ENCODE assay signal across 9 mouse cellular contexts in genomic region chr1:92849491-92849890, GRCm38 (mm10). TPM values are rescaled to one million over a fixed set of nuclear protein-coding genes. Genes with fewer than 3 reads are reported as not detected.
DNase-seq lines count a peak whose midpoint lies in the region; ATAC-seq and TF ChIP-seq lines count a peak whose summit lies in the region.
"Had no signal": no experiment of that assay in that cellular context is flagged by ENCODE, and none has a peak within 500 bp of the region (broad histone marks: within the 10 kb centered on the region; RNA-seq: fewer than 3 reads in every experiment).

No protein-coding gene starts in this region.

- no peak overlapping the region for H3K4me3 ChIP-seq in liver, postnatal 0 days (ENCODE audit: low read depth, low read length)
- no peak overlapping the region for H3K4me3 ChIP-seq in embryonic facial prominence, embryonic 10.5 days
- H3K4me3 ChIP-seq in intestine, postnatal 0 days (ENCODE audit: low read depth, low read length), result no peak overlapping the region
- H3K4me3 ChIP-seq in neural tube, embryonic 15.5 days (replicated peaks), result peak overlapping the region; percentile 64
- no peak overlapping the region for H3K4me3 ChIP-seq in kidney, embryonic 16.5 days (ENCODE audit: low read length)
- H3K4me3 ChIP-seq: liver, embryonic 13.5 days had no signal

- H3K4me1 ChIP-seq in liver, postnatal 0 days (ENCODE audit: insufficient read depth), result peaks cover 3% of the 10 kb centered on the region; the same call in 1 of the 2 replicates
- H3K4me1 ChIP-seq in embryonic facial prominence, embryonic 10.5 days, result peaks cover 56% of the 10 kb centered on the region
- H3K4me1 ChIP-seq in intestine, postnatal 0 days (replicated peaks; ENCODE audit: control insufficient read depth, insufficient read depth, low read length), result no peaks in the 10 kb centered on the region
- peaks cover 69% of the 10 kb centered on the region for H3K4me1 ChIP-seq in neural tube, embryonic 15.5 days
- H3K4me1 ChIP-seq in kidney, embryonic 16.5 days (ENCODE audit: insufficient read depth, low read length), result peaks cover 26% of the 10 kb centered on the region

- TF ChIP-seq CTCF in liver, postnatal 0 days (IDR thresholded peaks at IDR 0.05; ENCODE audit: low read depth), result 0 out of 2 replicates have a peak, but pooled peaks have one; percentile 8
- peak; percentile 54 for TF ChIP-seq CTCF in intestine, postnatal 0 days (IDR thresholded peaks at IDR 0.05; ENCODE audit: low read depth)

- 56% methylated on average over 2 of the region's 2 CpGs for WGBS in liver, postnatal 0 days (ENCODE audit: insufficient replicate concordance)
- WGBS in embryonic facial prominence, embryonic 10.5 days, result 78% methylated on average over 2 of the region's 2 CpGs
- 71% methylated on average over 2 of the region's 2 CpGs for WGBS in intestine, postnatal 0 days
- WGBS in neural tube, embryonic 15.5 days, result 67% methylated on average over 2 of the region's 2 CpGs
- 73% methylated on average over 2 of the region's 2 CpGs for WGBS in kidney, embryonic 16.5 days

- no peak for ATAC-seq in liver, postnatal 0 days
- no peak for ATAC-seq in intestine, postnatal 0 days
- ATAC-seq in neural tube, embryonic 15.5 days (ENCODE audit: low FRiP score), result no peak
- no peak for ATAC-seq in kidney, embryonic 16.5 days (ENCODE audit: low FRiP score, low TSS enrichment)

- H3K9me3 ChIP-seq in liver, postnatal 0 days (ENCODE audit: low read length), result no peaks in the 10 kb centered on the region
- no peaks in the 10 kb centered on the region for H3K9me3 ChIP-seq in embryonic facial prominence, embryonic 10.5 days
- no peaks in the 10 kb centered on the region for H3K9me3 ChIP-seq in intestine, postnatal 0 days (ENCODE audit: control insufficient read depth)
- no peaks in the 10 kb centered on the region for H3K9me3 ChIP-seq in neural tube, embryonic 15.5 days (replicated peaks)
- no peaks in the 10 kb centered on the region for H3K9me3 ChIP-seq in kidney, embryonic 16.5 days (ENCODE audit: low read length)
- H3K9me3 ChIP-seq: liver, embryonic 13.5 days had no signal

- peak; percentile 42 for DNase-seq in liver, postnatal 0 days
- DNase-seq in liver, result no peak
- DNase-seq in embryonic facial prominence, embryonic 10.5 days (ENCODE audit: low spot score), result no peak
- DNase-seq in layer of hippocampus, adult 11-12 months (ENCODE audit: low spot score), result no peak
- DNase-seq in adrenal gland, adult (ENCODE audit: inconsistent age in 2 of 2, low spot score in 1 of 2), result no peak
- DNase-seq: liver, embryonic 13.5 days had no signal

- no peak overlapping the region for H3K4me2 ChIP-seq in liver, postnatal 0 days (ENCODE audit: low read depth, low read length)
- peak overlapping the region; percentile 43 for H3K4me2 ChIP-seq in intestine, postnatal 0 days (replicated peaks; ENCODE audit: low read depth)
- peak overlapping the region; percentile 76 for H3K4me2 ChIP-seq in neural tube, embryonic 15.5 days
- H3K4me2 ChIP-seq in kidney, embryonic 16.5 days (replicated peaks; ENCODE audit: low read depth, low read length), result no peak overlapping the region
- H3K4me2 ChIP-seq: liver, embryonic 13.5 days had no signal

- TF ChIP-seq EP300 in liver, postnatal 0 days (IDR thresholded peaks at IDR 0.05; ENCODE audit: low read depth), result no peak

- H3K27ac ChIP-seq in liver, postnatal 0 days (ENCODE audit: low read depth), result no peak overlapping the region
- H3K27ac ChIP-seq in embryonic facial prominence, embryonic 10.5 days (replicated peaks), result 0 out of 2 replicates have a peak overlapping the region, but pooled peaks have one; percentile 3
- no peak overlapping the region for H3K27ac ChIP-seq in intestine, postnatal 0 days (ENCODE audit: low read depth, low read length)
- peak overlapping the region; percentile 97 for H3K27ac ChIP-seq in neural tube, embryonic 15.5 days (replicated peaks)
- H3K27ac ChIP-seq in kidney, embryonic 16.5 days (ENCODE audit: low read length), result no peak overlapping the region
- H3K27ac ChIP-seq: liver, embryonic 13.5 days had no signal

- no peak overlapping the region for H3K9ac ChIP-seq in liver, postnatal 0 days (replicated peaks)
- no peak overlapping the region for H3K9ac ChIP-seq in intestine, postnatal 0 days (ENCODE audit: low read depth, low read length)
- H3K9ac ChIP-seq in neural tube, embryonic 15.5 days (replicated peaks), result peak overlapping the region; percentile 85
- no peak overlapping the region for H3K9ac ChIP-seq in kidney, embryonic 16.5 days (replicated peaks; ENCODE audit: low read length)
- H3K9ac ChIP-seq: liver, embryonic 13.5 days had no signal

- H3K27me3 ChIP-seq in liver, postnatal 0 days (ENCODE audit: insufficient read depth, low read length), result peaks cover 24% of the 10 kb centered on the region
- no peaks in the 10 kb centered on the region; the same call in 1 of the 2 replicates for H3K27me3 ChIP-seq in embryonic facial prominence, embryonic 10.5 days (replicated peaks; ENCODE audit: low read depth, poor library complexity, severe bottlenecking)
- peaks cover 5% of the 10 kb centered on the region; the same call in 1 of the 2 replicates for H3K27me3 ChIP-seq in intestine, postnatal 0 days (replicated peaks; ENCODE audit: control insufficient read depth, insufficient read depth, low read length)
- no peaks in the 10 kb centered on the region for H3K27me3 ChIP-seq in neural tube, embryonic 15.5 days (replicated peaks)
- H3K27me3 ChIP-seq in kidney, embryonic 16.5 days (ENCODE audit: insufficient read depth, low read length), result 0 out of 2 replicates have a peak, but pooled peaks cover 5% of the 10 kb centered on the region

- no peaks in the 10 kb centered on the region for H3K36me3 ChIP-seq in liver, postnatal 0 days (replicated peaks; ENCODE audit: insufficient read depth, low read length)
- peaks cover 65% of the 10 kb centered on the region for H3K36me3 ChIP-seq in embryonic facial prominence, embryonic 10.5 days (replicated peaks)
- H3K36me3 ChIP-seq in intestine, postnatal 0 days (ENCODE audit: control insufficient read depth, insufficient read depth), result no peaks in the 10 kb centered on the region
- H3K36me3 ChIP-seq in neural tube, embryonic 15.5 days, result peaks cover 21% of the 10 kb centered on the region
- H3K36me3 ChIP-seq in kidney, embryonic 16.5 days (ENCODE audit: insufficient read depth, low read length), result no peaks in the 10 kb centered on the region
- H3K36me3 ChIP-seq: liver, embryonic 13.5 days had no signal

RNA-seq across cellular contexts. Expression of gene Gpc1, which starts 18.0 kb away (rescaled TPM):
- polyA plus RNA-seq in liver, postnatal 0 days (2015; fragmentation: Nextera tagmentation; extraction: Ambion mirVana), result 3.3 and 3.8 TPM in 2 replicates
- 84.1 and 89.0 TPM in 2 replicates for polyA plus RNA-seq in embryonic facial prominence, embryonic 10.5 days (2016; fragmentation: Nextera tagmentation; extraction: Ambion mirVana)
- polyA plus RNA-seq in intestine, postnatal 0 days (2015; fragmentation: Nextera tagmentation; extraction: Ambion mirVana), result 8.1 and 8.5 TPM in 2 replicates
- 63.1 and 64.6 TPM in 2 replicates for polyA plus RNA-seq in neural tube, embryonic 15.5 days (2015; fragmentation: Nextera tagmentation; extraction: Ambion mirVana)
- 58.1 and 61.5 TPM in 2 replicates for polyA plus RNA-seq in kidney, embryonic 16.5 days (2015; fragmentation: Nextera tagmentation; extraction: Ambion mirVana)

RNA-seq across cellular contexts. Expression of gene Ankmy1, which starts 53.2 kb away (rescaled TPM):
- 0.05 TPM in 1 of 2 replicates, not detected in the other for polyA plus RNA-seq in liver, postnatal 0 days (2015; fragmentation: Nextera tagmentation; extraction: Ambion mirVana)
- 0.30 and 0.45 TPM in 2 replicates for polyA plus RNA-seq in embryonic facial prominence, embryonic 10.5 days (2016; fragmentation: Nextera tagmentation; extraction: Ambion mirVana)
- polyA plus RNA-seq in intestine, postnatal 0 days (2015; fragmentation: Nextera tagmentation; extraction: Ambion mirVana), result 0.12 TPM in 1 of 2 replicates, not detected in the other
- 0.69 and 1.3 TPM in 2 replicates for polyA plus RNA-seq in neural tube, embryonic 15.5 days (2015; fragmentation: Nextera tagmentation; extraction: Ambion mirVana)
- 0.52 and 0.63 TPM in 2 replicates for polyA plus RNA-seq in kidney, embryonic 16.5 days (2015; fragmentation: Nextera tagmentation; extraction: Ambion mirVana)
- polyA plus RNA-seq: liver, embryonic 13.5 days had no signal

RNA-seq across cellular contexts. Expression of gene Dusp28, which starts 57.3 kb away (rescaled TPM):
- polyA plus RNA-seq in liver, postnatal 0 days (2015; fragmentation: Nextera tagmentation; extraction: Ambion mirVana), result 17.4 and 20.2 TPM in 2 replicates
- 11.0 and 11.9 TPM in 2 replicates for polyA plus RNA-seq in embryonic facial prominence, embryonic 10.5 days (2016; fragmentation: Nextera tagmentation; extraction: Ambion mirVana)
- polyA plus RNA-seq in intestine, postnatal 0 days (2015; fragmentation: Nextera tagmentation; extraction: Ambion mirVana), result 18.8 and 19.2 TPM in 2 replicates
- 17.2 and 17.9 TPM in 2 replicates for polyA plus RNA-seq in neural tube, embryonic 15.5 days (2015; fragmentation: Nextera tagmentation; extraction: Ambion mirVana)
- 12.3 and 13.9 TPM in 2 replicates for polyA plus RNA-seq in kidney, embryonic 16.5 days (2015; fragmentation: Nextera tagmentation; extraction: Ambion mirVana)

Comparison
In these comparisons a context has a peak if more than half of its experiments do, and no peak if none do; other contexts are left out.
1. H3K27ac ChIP-seq: peak in embryonic facial prominence, embryonic 10.5 days (single experiment) and neural tube, embryonic 15.5 days (single experiment); none in liver, postnatal 0 days (single experiment), intestine, postnatal 0 days (single experiment) and kidney, embryonic 16.5 days (single experiment).
2. H3K4me2 ChIP-seq: peak in intestine, postnatal 0 days (single experiment) and neural tube, embryonic 15.5 days (single experiment); none in liver, postnatal 0 days (single experiment) and kidney, embryonic 16.5 days (single experiment).